Mouse (Mus musculus) liver, postnatal 0 days (tissue): Measurements from ENCODE around the gene 2610301B20Rik.

Experiments
- CTCF ChIP-seq: sonication (generic); IDR thresholded peaks from 2 replicates; pipeline ENCODE4 v1.5.1; 2016; ENCODE audit warnings: antibody characterized with exemption, low read depth
- EP300 ChIP-seq: IDR thresholded peaks from 2 replicates; pipeline ENCODE4 v1.6.1; 2016; ENCODE audit warnings: antibody characterized with exemption, low read depth, mild to moderate bottlenecking

DNA sequence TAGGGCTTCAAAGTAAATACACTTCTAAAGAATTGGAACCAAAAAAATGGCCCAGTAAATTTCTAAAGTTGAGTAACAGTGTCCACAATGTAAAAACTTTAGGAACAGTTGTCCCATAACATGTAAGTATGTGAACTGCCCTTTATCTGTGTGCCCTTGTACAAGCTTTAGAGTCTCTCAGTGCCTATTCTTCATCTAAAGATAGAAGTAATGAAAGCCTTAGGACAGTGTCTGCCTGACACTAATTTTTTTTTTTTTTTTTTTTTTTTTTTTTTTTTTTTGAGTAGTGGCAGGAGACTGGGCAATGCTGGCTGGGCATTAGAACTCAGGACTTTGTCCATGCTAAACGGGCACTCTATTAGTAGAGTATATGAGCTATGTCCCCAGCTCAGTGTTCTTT lies 2.8 kb downstream of the 2610301B20Rik start:
- TF ChIP-seq EP300: no peak
- no peak for TF ChIP-seq CTCF
